Mouse (Mus musculus): Measurements from ENCODE around the gene Pa2g4. TPM values are rescaled to one million over a fixed set of nuclear protein-coding genes. Genes with fewer than 3 reads are reported as not detected.

The Pa2g4 gene
- polyA plus RNA-seq (2012; ENCODE audit: low replicate concordance), result 485 and 726 TPM in 2 replicates

GRCm38 (mm10) chr10:128565788-128566531, at the start of gene Pa2g4:
Gene Pa2g4 (minus strand): TSS chr10:128565987.

GRCm38 (mm10) chr10:128589464-128590192, 23.8 kb upstream of the Pa2g4 start, which contains the start of gene Erbb3:
Gene Erbb3 (minus strand): TSS chr10:128589652.

GRCm38 (mm10) chr10:128548947-128549681, 16.7 kb downstream of the Pa2g4 start, which contains the start of gene Rpl41:
Gene Rpl41 (minus strand): TSS chr10:128549305.

GRCm38 (mm10) chr10:128547361-128548032, 18.3 kb downstream of the Pa2g4 start, which contains the start of gene Zc3h10:
Gene Zc3h10 (minus strand): TSS chr10:128547774.

GRCm38 (mm10) chr10:128525671-128526308, 40.0 kb downstream of the Pa2g4 start, which contains the start of gene Esyt1:
Gene Esyt1 (minus strand): TSS chr10:128525871.

Other genes starting within 250 kb of the Pa2g4 start
- 27.5 and 52.4 TPM in 2 replicates for gene Cnpy2, start 243.5 kb downstream of the Pa2g4 start, polyA plus RNA-seq (2012; ENCODE audit: low replicate concordance)
- 8.6 and 52.3 TPM in 2 replicates for gene Cs, start 228.3 kb downstream of the Pa2g4 start, polyA plus RNA-seq (2012; ENCODE audit: low replicate concordance)
- gene Coq10a, start 197.0 kb downstream of the Pa2g4 start, polyA plus RNA-seq (2012; ENCODE audit: low replicate concordance), result 3.6 and 11.6 TPM in 2 replicates
- 61.1 and 121 TPM in 2 replicates for gene Ankrd52, start 188.9 kb downstream of the Pa2g4 start, polyA plus RNA-seq (2012; ENCODE audit: low replicate concordance)
- not detected in 2 replicates for gene Slc39a5, start 164.8 kb downstream of the Pa2g4 start, polyA plus RNA-seq (2012; ENCODE audit: low replicate concordance)
- 265 and 291 TPM in 2 replicates for gene Nabp2, start 154.5 kb downstream of the Pa2g4 start, polyA plus RNA-seq (2012; ENCODE audit: low replicate concordance)
- 7.7 and 9.3 TPM in 2 replicates for gene Rnf41, start 154.3 kb downstream of the Pa2g4 start, polyA plus RNA-seq (2012; ENCODE audit: low replicate concordance)
- gene Smarcc2, start 106.7 kb downstream of the Pa2g4 start, polyA plus RNA-seq (2012; ENCODE audit: low replicate concordance), result 223 and 234 TPM in 2 replicates
- 27.3 and 134 TPM in 2 replicates for gene Myl6, start 71.8 kb downstream of the Pa2g4 start, polyA plus RNA-seq (2012; ENCODE audit: low replicate concordance)
- 6.8 and 8.3 TPM in 2 replicates for gene Myl6b, start 67.3 kb downstream of the Pa2g4 start, polyA plus RNA-seq (2012; ENCODE audit: low replicate concordance)
- 64.0 and 113 TPM in 2 replicates for gene Esyt1, start 40.1 kb downstream of the Pa2g4 start, polyA plus RNA-seq (2012; ENCODE audit: low replicate concordance)
- gene Zc3h10, start 18.2 kb downstream of the Pa2g4 start, polyA plus RNA-seq (2012; ENCODE audit: low replicate concordance), result 17.8 and 33.1 TPM in 2 replicates
- gene Rpl41, start 16.7 kb downstream of the Pa2g4 start, polyA plus RNA-seq (2012; ENCODE audit: low replicate concordance), result 1,968 and 2,386 TPM in 2 replicates
- gene Erbb3, start 23.7 kb upstream of the Pa2g4 start, polyA plus RNA-seq (2012; ENCODE audit: low replicate concordance), result 0.35 and 0.77 TPM in 2 replicates
- gene Rps26, start 60.8 kb upstream of the Pa2g4 start, polyA plus RNA-seq (2012; ENCODE audit: low replicate concordance), result 275 and 2,118 TPM in 2 replicates
- 1.4 and 2.2 TPM in 2 replicates for gene Ikzf4, start 80.0 kb upstream of the Pa2g4 start, polyA plus RNA-seq (2012; ENCODE audit: low replicate concordance)
- gene Suox, start 108.1 kb upstream of the Pa2g4 start, polyA plus RNA-seq (2012; ENCODE audit: low replicate concordance), result 0.64 and 3.0 TPM in 2 replicates
- gene Rab5b, start 130.3 kb upstream of the Pa2g4 start, polyA plus RNA-seq (2012; ENCODE audit: low replicate concordance), result 9.7 and 12.3 TPM in 2 replicates
- gene Pmel, start 138.2 kb upstream of the Pa2g4 start, polyA plus RNA-seq (2012; ENCODE audit: low replicate concordance), result 0.14 TPM in 1 of 2 replicates, not detected in the other
- gene Cdk2, start 139.0 kb upstream of the Pa2g4 start, polyA plus RNA-seq (2012; ENCODE audit: low replicate concordance), result 14.9 and 21.2 TPM in 2 replicates
- gene Dgka, start 178.9 kb upstream of the Pa2g4 start, polyA plus RNA-seq (2012; ENCODE audit: low replicate concordance), result 4.5 and 5.3 TPM in 2 replicates
- 178 and 186 TPM in 2 replicates for gene Pym1, start 181.9 kb upstream of the Pa2g4 start, polyA plus RNA-seq (2012; ENCODE audit: low replicate concordance)
- gene Mmp19, start 224.9 kb upstream of the Pa2g4 start, polyA plus RNA-seq (2012; ENCODE audit: low replicate concordance), result 0.26 and 0.43 TPM in 2 replicates
- 6.1 and 25.6 TPM in 2 replicates for gene Dnajc14, start 238.1 kb upstream of the Pa2g4 start, polyA plus RNA-seq (2012; ENCODE audit: low replicate concordance)
- 0.89 and 1.4 TPM in 2 replicates for gene Tmem198b, start 238.4 kb upstream of the Pa2g4 start, polyA plus RNA-seq (2012; ENCODE audit: low replicate concordance)